Mouse (Mus musculus) T-helper 17 cell (primary cell): ENCODE measurements around the gene Kctd19.

Experiments used
- in situ Hi-C, 2 experiments: fragments of 300-600 bp; cut with MboI, MseI; formaldehyde crosslinking; loops; 1 replicate in 1 of 2; 2 replicates in 1 of 2; pipeline ENCODE4 v1.15.1; 2025; ENCODE audit warnings: high pct_unique_total_duplicates in 2 of 2

Kctd19 gene

GRCm38 (mm10) chr8:105426878-105427277 lies 13.6 kb upstream of the Kctd19 start:
- in situ Hi-C loops = no loop called here

DNA sequence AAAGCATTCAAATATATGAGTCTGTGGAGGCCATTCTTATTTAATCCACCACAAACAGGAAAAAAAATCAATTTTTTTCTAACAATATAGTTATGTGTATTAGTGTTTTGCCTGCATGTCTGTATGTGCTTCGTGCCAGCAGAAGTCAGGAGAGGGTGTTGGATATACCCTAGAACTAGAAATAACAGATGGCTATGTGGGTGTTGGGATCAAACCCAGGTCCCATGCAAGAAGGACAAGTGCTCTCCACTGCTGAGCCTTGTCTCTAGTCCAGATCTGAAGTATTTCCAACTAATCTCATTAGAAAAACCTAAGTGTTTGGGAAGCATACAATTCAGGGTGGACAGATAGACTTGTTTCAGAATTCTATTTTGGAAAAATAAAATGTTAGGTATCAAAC lies 8.7 kb upstream of the Kctd19 start:
- in situ Hi-C loops = no loop called here

GRCm38 (mm10) chr8:105419800-105420199 lies 6.5 kb upstream of the Kctd19 start:
- in situ Hi-C loops = no loop called here

GRCm38 (mm10) chr8:105418992-105419391 lies 5.7 kb upstream of the Kctd19 start:
- in situ Hi-C loops = no loop called here

DNA sequence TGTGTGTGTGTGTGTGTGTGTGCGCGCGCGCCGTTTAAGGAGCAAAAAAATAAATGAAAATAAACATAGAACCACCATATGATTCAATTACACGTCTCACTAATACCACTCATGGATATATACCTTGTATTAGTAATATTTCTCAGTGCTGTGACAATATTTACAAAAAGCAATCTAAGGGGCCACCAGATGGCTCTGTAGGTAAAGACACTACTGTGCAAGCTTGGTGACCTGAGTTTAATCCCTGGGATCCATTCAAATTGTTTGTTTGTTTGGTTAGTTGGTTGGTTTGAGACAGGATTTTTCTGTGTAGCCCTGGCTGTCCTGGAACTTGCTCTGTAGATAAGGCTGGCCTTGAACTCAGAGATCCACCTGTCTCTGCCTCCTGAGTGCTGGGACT lies 3.4 kb downstream of the Kctd19 start:
- in situ Hi-C loops = loop anchor here in 1 of 2 experiments (10.0 kb wide), 1 partner anchor 685 kb away; no protein-coding TSS in a partner anchor

GRCm38 (mm10) chr8:105408331-105408730 lies 5.0 kb downstream of the Kctd19 start:
- in situ Hi-C loops = loop anchor here in 1 of 2 experiments (10.0 kb wide), 1 partner anchor 686 kb away; no protein-coding TSS in a partner anchor

DNA sequence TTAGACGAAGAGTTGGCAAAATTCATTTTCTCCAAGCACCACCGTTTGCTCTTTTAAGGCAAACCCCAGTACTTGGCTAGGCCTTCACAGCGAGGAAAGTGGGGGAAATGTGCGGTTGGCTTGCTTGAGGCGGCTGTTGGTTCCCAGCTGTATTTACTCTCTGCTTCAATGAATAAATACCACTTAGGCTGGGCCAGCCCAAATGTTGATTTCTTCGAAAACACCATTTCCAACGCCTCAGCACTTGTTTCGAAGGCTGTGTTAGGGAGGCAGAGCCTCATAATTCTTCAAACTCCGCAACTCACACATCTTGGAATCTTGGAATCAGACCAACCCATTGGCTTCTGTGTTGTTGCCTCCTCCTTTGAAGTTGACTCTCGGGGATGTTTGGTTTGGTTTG lies 6.9 kb downstream of the Kctd19 start:
- in situ Hi-C loops = loop anchor here in 1 of 2 experiments (10.0 kb wide), 1 partner anchor 688 kb away; no protein-coding TSS in a partner anchor

DNA sequence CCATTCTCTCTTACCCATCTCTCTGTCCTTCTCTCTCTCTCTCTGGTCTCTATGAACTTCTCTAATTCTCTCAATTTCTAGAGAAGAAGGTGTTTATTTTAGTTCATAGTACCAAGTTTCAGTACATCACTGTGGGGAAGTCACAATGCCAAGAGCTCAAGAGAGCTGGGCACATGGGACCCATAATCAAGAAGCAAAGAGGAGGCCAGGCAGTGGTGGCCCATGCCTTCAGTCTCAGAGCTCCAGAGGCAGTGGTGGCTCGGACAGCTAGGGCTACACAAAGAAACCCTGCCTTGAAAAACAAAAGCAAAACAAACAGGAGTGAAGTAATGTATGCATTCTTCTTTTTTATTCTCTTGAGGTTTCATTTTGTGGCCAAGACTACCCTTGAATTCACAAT lies 8.8 kb downstream of the Kctd19 start:
- in situ Hi-C loops = loop anchor here in 1 of 2 experiments (10.0 kb wide), 1 partner anchor 690 kb away; no protein-coding TSS in a partner anchor

GRCm38 (mm10) chr8:105403467-105403866 lies 9.8 kb downstream of the Kctd19 start:
- in situ Hi-C loops = loop anchor here in 1 of 2 experiments (10.0 kb wide), 1 partner anchor 691 kb away; no protein-coding TSS in a partner anchor

DNA sequence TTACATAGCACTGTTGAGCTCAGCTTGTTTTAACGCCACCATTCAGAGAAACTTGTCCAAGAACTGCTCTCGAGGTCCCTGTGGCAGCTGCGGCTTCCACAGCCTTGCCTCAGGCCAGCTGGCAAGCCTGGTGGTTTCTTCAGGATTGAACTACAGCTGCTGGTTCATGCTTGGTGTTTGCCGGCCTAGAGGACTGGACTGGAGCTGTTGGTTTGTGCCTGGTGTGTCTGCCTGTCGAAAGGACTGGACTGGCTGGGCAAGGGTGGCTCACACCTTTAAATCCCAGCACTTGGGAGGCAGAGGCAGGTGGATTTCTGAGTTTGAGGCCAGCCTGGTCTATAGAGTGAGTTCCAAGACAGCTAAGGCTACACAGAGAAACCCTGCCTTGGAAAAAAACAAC lies 13.3 kb downstream of the Kctd19 start:
- in situ Hi-C loops = loop anchor here in 1 of 2 experiments (10.0 kb wide), 1 partner anchor 695 kb away; no protein-coding TSS in a partner anchor

DNA sequence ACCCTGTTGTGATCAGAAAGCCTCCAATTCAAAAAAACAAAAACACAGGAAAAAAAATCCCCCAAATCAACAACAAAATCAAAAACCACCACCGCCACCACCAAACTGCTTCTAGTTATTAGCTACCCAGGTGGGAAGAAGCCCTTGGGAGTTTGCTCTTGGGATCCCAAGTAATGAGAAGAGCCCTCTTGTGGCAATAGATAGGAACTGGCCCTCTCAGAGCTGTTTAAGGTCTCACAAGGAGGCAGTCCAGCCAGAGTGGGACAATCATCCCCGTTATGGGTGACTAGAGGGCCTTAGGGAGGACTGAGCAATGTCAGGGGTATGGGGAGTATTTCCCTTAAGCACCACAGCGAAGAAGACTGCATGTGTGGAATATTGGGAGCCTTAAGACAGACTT lies 15.6 kb downstream of the Kctd19 start:
- in situ Hi-C loops = no loop called here

GRCm38 (mm10) chr8:105393915-105394314 lies 19.4 kb downstream of the Kctd19 start:
- in situ Hi-C loops = no loop called here

GRCm38 (mm10) chr8:105393089-105393787 lies 20.1 kb downstream of the Kctd19 start:
- in situ Hi-C loops = no loop called here

GRCm38 (mm10) chr8:105389096-105389495 lies 24.2 kb downstream of the Kctd19 start:
- in situ Hi-C loops = no loop called here

DNA sequence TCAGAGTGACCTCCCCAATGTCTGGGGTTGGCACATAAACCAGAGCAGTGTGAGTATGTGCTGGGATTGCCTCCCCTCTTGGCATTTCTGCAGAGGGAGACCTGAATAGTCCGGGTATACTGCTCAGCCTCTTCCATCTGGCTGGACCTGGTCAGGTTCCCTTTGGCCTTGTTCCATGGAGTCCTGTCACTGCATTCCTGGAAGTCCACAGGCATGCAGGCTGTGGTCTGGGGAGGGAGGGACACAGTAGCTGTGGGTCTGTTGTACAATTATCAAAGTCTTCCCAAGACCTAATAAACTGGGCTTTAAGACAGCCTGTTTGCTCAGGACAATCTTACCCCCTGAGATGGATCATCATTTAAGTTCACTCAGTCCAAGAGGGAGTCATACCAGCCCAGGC lies 26.2 kb downstream of the Kctd19 start:
- in situ Hi-C loops = no loop called here

DNA sequence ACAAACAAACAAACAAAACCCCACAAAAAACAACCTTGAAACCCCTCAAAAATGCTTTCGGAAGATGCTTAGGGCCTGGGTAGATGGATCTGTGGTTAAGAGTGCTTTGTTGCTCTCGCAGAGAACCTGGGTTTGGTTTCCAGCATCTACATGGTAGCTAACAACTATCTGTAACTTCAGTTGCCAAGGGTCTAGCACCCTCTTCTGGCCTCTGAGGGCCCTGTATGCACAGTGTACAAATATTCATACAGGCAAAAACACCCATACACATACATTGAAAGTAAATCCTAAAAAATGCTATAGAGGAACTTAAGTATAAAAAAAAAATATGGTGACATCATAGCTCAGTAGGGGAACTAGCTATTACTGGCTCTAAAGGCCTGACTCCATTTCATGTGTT lies 29.2 kb downstream of the Kctd19 start:
- in situ Hi-C loops = no loop called here

DNA sequence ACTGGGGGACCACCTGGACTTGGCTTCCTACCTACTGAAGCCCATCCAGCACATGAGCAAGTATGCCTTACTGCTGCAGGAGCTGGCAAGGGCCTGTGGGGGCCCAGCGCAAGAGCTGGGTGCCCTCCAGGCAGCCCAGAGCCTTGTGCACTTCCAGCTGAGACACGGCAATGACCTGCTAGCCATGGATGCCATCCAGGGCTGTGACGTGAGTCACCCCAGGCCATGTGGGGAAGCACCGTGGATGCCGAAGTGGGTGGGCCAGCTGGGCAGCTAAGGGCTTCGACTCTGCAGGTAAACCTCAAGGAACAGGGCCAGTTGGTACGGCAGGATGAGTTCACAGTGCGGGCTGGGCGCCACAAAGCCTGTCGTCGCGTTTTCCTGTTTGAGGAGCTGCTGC lies 33.0 kb downstream of the Kctd19 start:
- in situ Hi-C loops = no loop called here

DNA sequence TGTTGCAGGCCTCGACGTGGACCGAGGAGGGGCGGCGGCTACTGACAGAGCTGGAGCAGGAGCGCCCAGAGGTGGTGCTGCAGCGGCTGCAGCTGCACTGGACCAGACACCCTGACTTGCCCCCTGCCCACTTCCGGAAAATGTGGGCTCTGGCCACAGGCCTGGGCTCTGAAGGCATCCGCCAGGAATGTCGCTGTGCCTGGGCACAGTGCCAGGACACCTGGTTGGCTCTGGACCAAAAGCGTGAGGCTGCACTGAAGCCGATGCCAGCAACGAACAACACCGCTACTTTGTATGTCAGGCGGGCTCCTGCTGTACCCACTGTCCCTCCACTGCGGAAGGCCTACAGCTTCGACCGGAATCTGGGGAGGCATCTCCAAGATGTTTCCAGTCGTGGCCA lies 34.6 kb downstream of the Kctd19 start:
- in situ Hi-C loops = loop anchor here in 1 of 2 experiments (5.0 kb wide), 1 partner anchor 74 kb away; no protein-coding TSS in a partner anchor

- in situ Hi-C loops = no loop called here
These were observed 38.8 kb downstream of the Kctd19 start for GRCm38 (mm10) chr8:105374513-105374966.

- in situ Hi-C loops = no loop called here
These were observed 40.3 kb downstream of the Kctd19 start, which contains the start of gene Plekhg4 for GRCm38 (mm10) chr8:105373032-105373431. Gene Plekhg4 (plus strand): TSS chr8:105373274.

GRCm38 (mm10) chr8:105372473-105372872 lies 40.8 kb downstream of the Kctd19 start:
- in situ Hi-C loops = no loop called here

GRCm38 (mm10) chr8:105367107-105367506 lies 46.2 kb downstream of the Kctd19 start:
- in situ Hi-C loops = no loop called here
